Comparison of ENCODE assay signal across 9 mouse cellular contexts in genomic region chr3:84135387-84135786, GRCm38 (mm10). TPM values are rescaled to one million over a fixed set of nuclear protein-coding genes. Genes with fewer than 3 reads are reported as not detected.
DNase-seq lines count a peak whose midpoint lies in the region; ATAC-seq and TF ChIP-seq lines count a peak whose summit lies in the region.
"Had no signal": no experiment of that assay in that cellular context is flagged by ENCODE, and none has a peak within 500 bp of the region (broad histone marks: within the 10 kb centered on the region; RNA-seq: fewer than 3 reads in every experiment).

No protein-coding gene starts in this region.

- no peaks in the 10 kb centered on the region for H3K9me3 ChIP-seq in liver, postnatal 0 days (ENCODE audit: low read length)
- no peaks in the 10 kb centered on the region for H3K9me3 ChIP-seq in forebrain, embryonic 14.5 days (replicated peaks; ENCODE audit: control insufficient read depth, low read length)

- 34% methylated on average over 9 of the region's 9 CpGs for WGBS in liver, postnatal 0 days (ENCODE audit: insufficient replicate concordance)
- 32% methylated on average over 9 of the region's 9 CpGs for WGBS in forebrain, embryonic 14.5 days

- H3K9ac ChIP-seq in liver, postnatal 0 days (replicated peaks): no peak overlapping the region
- H3K9ac ChIP-seq in forebrain, embryonic 14.5 days (ENCODE audit: low read length): no peak overlapping the region

- intact Hi-C loops in gastrocnemius, postnatal 14 days (cut with DNase I; ENCODE audit: low total_unique reads): no loop called here

- peak overlapping the region; percentile 64 for H3K4me2 ChIP-seq in liver, postnatal 0 days (ENCODE audit: low read depth, low read length)
- no peak overlapping the region for H3K4me2 ChIP-seq in forebrain, embryonic 14.5 days (ENCODE audit: low read length)

- ATAC-seq in liver, postnatal 0 days: peak; percentile 100
- no peak for ATAC-seq in forebrain, embryonic 14.5 days

- H3K27ac ChIP-seq in liver, postnatal 0 days (ENCODE audit: low read depth): no peak overlapping the region; the same call in 1 of the 2 replicates
- H3K27ac ChIP-seq in forebrain, embryonic 14.5 days (ENCODE audit: low read depth, low read length): no peak overlapping the region

- H3K4me1 ChIP-seq in liver, postnatal 0 days (ENCODE audit: insufficient read depth): peaks cover 7% of the 10 kb centered on the region
- no peaks in the 10 kb centered on the region for H3K4me1 ChIP-seq in forebrain, embryonic 14.5 days (ENCODE audit: control insufficient read depth, insufficient read depth, low read length)

- peak overlapping the region; percentile 15; the same call in 1 of the 2 replicates for H3K4me3 ChIP-seq in liver, postnatal 0 days (ENCODE audit: low read depth, low read length)
- H3K4me3 ChIP-seq in forebrain, embryonic 14.5 days (ENCODE audit: low read depth, low read length): no peak overlapping the region

- peak; percentile 9 for DNase-seq in gastrocnemius, postnatal 25 days
- no peak for DNase-seq in gastrocnemius, postnatal 14 days
- DNase-seq in ZHBTc4 (ENCODE audit: low read depth, low spot score): peak; percentile 63
- peak; percentile 34 for DNase-seq in induced T-regulatory cell, adult 2 months (ENCODE audit: low read depth)
- DNase-seq in liver, postnatal 0 days: peak; percentile 82
- no peak for DNase-seq in testis, postnatal 14 days (ENCODE audit: low spot score)
- no peak for DNase-seq in MN1 (ENCODE audit: low spot score)
- DNase-seq in forebrain, embryonic 14.5 days (ENCODE audit: low spot score): no peak

- no peak for TF ChIP-seq EP300 in liver, postnatal 0 days (IDR thresholded peaks at IDR 0.05; ENCODE audit: low read depth)

- H3K27me3 ChIP-seq in liver, postnatal 0 days (ENCODE audit: insufficient read depth, low read length): no peaks in the 10 kb centered on the region
- H3K27me3 ChIP-seq in forebrain, embryonic 14.5 days (replicated peaks; ENCODE audit: control insufficient read depth, insufficient read depth, low read length): no peaks in the 10 kb centered on the region

- no peak for TF ChIP-seq CTCF in liver, postnatal 0 days (IDR thresholded peaks at IDR 0.05; ENCODE audit: low read depth)

- H3K36me3 ChIP-seq in liver, postnatal 0 days (replicated peaks; ENCODE audit: insufficient read depth, low read length): no peaks in the 10 kb centered on the region
- H3K36me3 ChIP-seq in forebrain, embryonic 14.5 days (ENCODE audit: control insufficient read depth, insufficient read depth, low read length): no peaks in the 10 kb centered on the region

RNA-seq across cellular contexts. Expression of gene Mnd1, which starts 20.2 kb away (rescaled TPM):
- total RNA-seq in gastrocnemius, postnatal 25 days (2021): 1 to 10 TPM; 2.1 to 3.3 TPM
- 1 to 10 TPM; 3.8 to 5.7 TPM for total RNA-seq in gastrocnemius, postnatal 14 days (2021)
- polyA plus RNA-seq in liver, postnatal 0 days (2015; fragmentation: Nextera tagmentation; extraction: Ambion mirVana): 8.3 and 9.9 TPM in 2 replicates
- polyA plus RNA-seq in forebrain, embryonic 14.5 days (2014; fragmentation: Nextera tagmentation; extraction: Ambion mirVana): 2.8 and 3.6 TPM in 2 replicates

RNA-seq across cellular contexts. Expression of gene Gm6525, which starts 38.5 kb away (rescaled TPM):
- total RNA-seq in gastrocnemius, postnatal 25 days (2021): not detected
- not detected for total RNA-seq in gastrocnemius, postnatal 14 days (2021)
- polyA plus RNA-seq in liver, postnatal 0 days (2015; fragmentation: Nextera tagmentation; extraction: Ambion mirVana): 0.14 and 0.21 TPM in 2 replicates
- 0.87 and 0.97 TPM in 2 replicates for polyA plus RNA-seq in forebrain, embryonic 14.5 days (2014; fragmentation: Nextera tagmentation; extraction: Ambion mirVana)
- polyA plus RNA-seq: gonadal fat pad, adult 2 months had no signal

Comparison
In these comparisons a context has a peak if more than half of its experiments do, and no peak if none do; other contexts are left out.
1. DNase-seq: peak in gastrocnemius, postnatal 25 days (single experiment), ZHBTc4 (single experiment), induced T-regulatory cell, adult 2 months (single experiment) and liver, postnatal 0 days (single experiment); none in gastrocnemius, postnatal 14 days (single experiment), testis, postnatal 14 days (single experiment), MN1 (single experiment) and forebrain, embryonic 14.5 days (single experiment).